Mouse (Mus musculus) forebrain, embryonic 15.5 days (tissue): Measurements from ENCODE around the gene Vgll4. TPM values are rescaled to one million over a fixed set of nuclear protein-coding genes. Genes with fewer than 3 reads are reported as not detected.

ENCODE experiments used
- ATAC-seq: fragments of 200-750 bp; cut with Nextera tagmentation; replicated peaks from 2 replicates; pipeline ENCODE4 v1.8.0; 2017; ENCODE audit warnings: mild to moderate bottlenecking, moderate TSS enrichment, moderate library complexity
- H3K27ac ChIP-seq: fragments of 300-500 bp; sonication (generic); replicated peaks from 2 replicates; pipeline ENCODE4 v1.5.1; 2015; ENCODE audit warnings: mild to moderate bottlenecking, inconsistent platforms
- H3K27me3 ChIP-seq: fragments of 300-500 bp; sonication (generic); 2 replicates; pipeline ENCODE4 v1.6.1; 2015; ENCODE audit warnings: inconsistent platforms
- H3K36me3 ChIP-seq: fragments of 300-500 bp; sonication (generic); 2 replicates; pipeline ENCODE4 v1.6.1; 2015; ENCODE audit warnings: mild to moderate bottlenecking, inconsistent platforms
- H3K4me1 ChIP-seq: fragments of 300-500 bp; sonication (generic); 2 replicates; pipeline ENCODE4 v1.6.1; 2015; ENCODE audit warnings: inconsistent platforms
- H3K4me2 ChIP-seq: fragments of 300-500 bp; sonication (generic); replicated peaks from 2 replicates; pipeline ENCODE4 v1.6.1; 2015; ENCODE audit warnings: mild to moderate bottlenecking, inconsistent platforms
- H3K4me3 ChIP-seq: fragments of 300-500 bp; sonication (generic); 2 replicates; pipeline ENCODE4 v1.5.1; 2015; ENCODE audit warnings: mild to moderate bottlenecking, inconsistent platforms
- H3K9ac ChIP-seq: fragments of 300-500 bp; sonication (generic); replicated peaks from 2 replicates; pipeline ENCODE4 v1.6.1; 2015; ENCODE audit warnings: mild to moderate bottlenecking, inconsistent platforms
- H3K9me3 ChIP-seq: fragments of 300-500 bp; sonication (generic); 2 replicates; pipeline ENCODE4 v1.6.1; 2016; ENCODE audit warnings: inconsistent platforms
- WGBS: fragments of 180-500 bp; shearing (Covaris S2); methylation state at CpG from one replicate; pipeline ENCODE4 v1.1.7; 2015; ENCODE audit warnings: mixed read lengths; 5-methylcytosine and 5-hydroxymethylcytosine counted together
- polyA plus RNA-seq: library from polyadenylated mRNA; unstranded; fragments of >200 nt; fragmentation: Nextera tagmentation; extraction: Ambion mirVana; gene quantifications from 2 replicates; pipeline ENCODE4 v1.2.1, GENCODE M21; 2015

Vgll4 gene
- polyA plus RNA-seq, 1 experiment from 2014 or later: 83.1 TPM

DNA sequence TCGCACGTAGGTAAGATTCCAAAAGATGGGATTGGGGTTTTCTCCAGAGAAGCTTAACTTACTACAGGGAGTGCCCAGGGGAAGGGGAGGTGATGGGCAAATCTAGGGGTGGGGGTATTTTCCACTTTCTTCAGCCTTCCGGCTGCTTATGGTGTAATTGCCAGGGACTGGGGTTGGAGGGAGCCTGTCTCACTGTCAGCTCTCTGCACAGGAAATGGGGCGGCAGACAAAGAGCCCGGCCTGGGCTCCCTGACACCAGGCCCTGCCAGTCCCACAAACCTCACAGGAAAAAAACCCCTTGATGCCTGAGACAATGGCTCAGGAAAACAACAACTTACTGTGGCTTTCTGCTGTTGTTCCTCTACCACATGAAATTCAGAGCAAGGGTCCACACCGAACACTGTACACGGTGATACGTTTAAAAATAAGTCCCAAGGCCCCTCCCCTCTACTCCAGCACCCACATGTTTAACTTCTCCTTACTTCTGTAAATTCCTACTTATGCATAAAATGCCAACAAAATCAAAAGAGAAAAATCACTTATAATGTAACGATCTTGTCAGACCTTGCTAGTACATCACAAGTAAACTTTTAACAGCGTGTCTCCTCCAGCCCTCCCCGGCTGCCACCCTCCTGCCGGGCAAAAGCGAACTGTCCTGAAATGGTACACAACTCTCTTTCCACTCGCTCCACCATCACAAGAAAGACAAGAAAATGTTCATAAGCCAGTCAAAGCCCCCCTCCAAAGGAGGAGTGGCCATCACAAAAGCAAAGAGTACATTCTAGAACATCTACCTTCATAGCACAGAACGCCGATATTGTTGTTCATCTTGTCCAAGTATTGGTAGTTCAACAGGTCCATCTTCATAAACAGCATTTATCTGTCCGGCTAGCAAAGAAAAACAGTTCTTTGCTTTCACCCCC is 49.0 kb downstream of the Vgll4 start:
- Histone ChIP-seq H3K9ac (peak overlapping the region; percentile 52), H3K4me1 (peaks cover 55% of the 10 kb centered on the region), H3K4me2 (peak overlapping the region; percentile 62), H3K4me3 (peak overlapping the region; percentile 53), H3K36me3 (no peaks in the 10 kb centered on the region), H3K27ac (peak overlapping the region; percentile 58), H3K9me3 (no peaks in the 10 kb centered on the region), H3K27me3 (no peaks in the 10 kb centered on the region)
- ATAC-seq: peak; percentile 44; the same call in 1 of the 2 replicates
- 3% methylated on average over 17 of the region's 17 CpGs for WGBS

DNA sequence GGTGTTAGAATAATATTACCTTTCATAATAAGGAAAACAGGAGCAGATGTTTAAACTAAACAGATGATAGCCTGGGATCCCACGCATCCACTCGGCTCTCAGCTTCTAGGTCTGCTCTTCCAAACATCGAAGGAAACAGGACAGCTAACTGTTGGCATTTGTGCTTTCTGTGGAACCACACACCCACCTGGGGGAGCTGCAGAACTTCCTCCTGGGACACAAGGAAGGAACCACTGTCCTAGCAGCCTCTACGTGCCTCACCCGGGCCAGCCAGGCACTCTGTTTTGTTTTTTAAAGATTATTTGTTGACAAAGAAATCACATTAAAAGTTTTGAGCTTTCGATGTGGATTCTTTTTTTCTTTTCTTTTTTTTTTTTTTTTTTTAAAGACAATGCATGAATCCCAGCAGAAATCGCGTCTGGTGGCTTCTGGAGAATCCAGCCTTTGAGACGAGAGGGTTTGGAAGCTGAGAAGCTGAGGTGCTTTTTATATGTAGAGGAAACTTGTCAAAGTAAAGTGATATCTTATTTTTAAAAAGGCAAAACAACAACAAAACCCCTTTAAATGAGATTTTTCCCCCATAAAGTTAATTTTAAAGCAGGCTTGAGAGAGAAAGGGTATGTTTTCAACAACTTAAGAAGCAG is 50.0 kb downstream of the Vgll4 start:
- peak overlapping the region; percentile 62 for H3K4me2 ChIP-seq
- no peaks in the 10 kb centered on the region for H3K9me3 ChIP-seq
- no peaks in the 10 kb centered on the region for H3K36me3 ChIP-seq
- peak overlapping the region; percentile 53 for H3K4me3 ChIP-seq
- no peak for ATAC-seq
- H3K27ac ChIP-seq: peak overlapping the region; percentile 58
- peaks cover 65% of the 10 kb centered on the region for H3K4me1 ChIP-seq
- no peaks in the 10 kb centered on the region for H3K27me3 ChIP-seq
- peak overlapping the region; percentile 52 for H3K9ac ChIP-seq
- WGBS: 16% methylated on average over 9 of the region's 9 CpGs

DNA sequence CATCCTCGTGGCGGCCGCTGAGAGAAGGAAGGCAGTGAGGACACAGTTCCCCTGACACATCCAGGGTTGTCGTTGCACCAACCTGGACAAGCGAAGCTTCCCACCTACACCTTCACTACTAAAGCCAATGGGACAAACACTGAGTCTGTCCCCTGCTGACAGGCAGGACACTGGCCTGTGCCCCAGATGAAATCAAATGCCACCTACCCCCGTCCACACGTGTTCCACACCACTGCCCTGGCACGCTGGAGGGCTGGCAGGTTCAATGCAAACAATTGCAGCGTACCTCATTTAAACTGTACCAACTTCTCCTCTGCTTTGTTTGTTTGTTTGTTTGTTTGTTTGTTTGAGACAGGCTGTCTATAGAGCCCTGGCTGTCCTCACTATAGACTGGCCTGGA is 50.8 kb downstream of the Vgll4 start:
- 74% methylated on average over 9 of the region's 9 CpGs for WGBS
- Histone ChIP-seq H3K4me2 (peak overlapping the region; percentile 62), H3K9ac (peak overlapping the region; percentile 52; the same call in 1 of the 2 replicates), H3K4me1 (peaks cover 73% of the 10 kb centered on the region), H3K9me3 (no peaks in the 10 kb centered on the region), H3K36me3 (no peaks in the 10 kb centered on the region), H3K27me3 (no peaks in the 10 kb centered on the region), H3K27ac (peak overlapping the region; percentile 58), H3K4me3 (peak overlapping the region; percentile 53)
- ATAC-seq: no peak

DNA sequence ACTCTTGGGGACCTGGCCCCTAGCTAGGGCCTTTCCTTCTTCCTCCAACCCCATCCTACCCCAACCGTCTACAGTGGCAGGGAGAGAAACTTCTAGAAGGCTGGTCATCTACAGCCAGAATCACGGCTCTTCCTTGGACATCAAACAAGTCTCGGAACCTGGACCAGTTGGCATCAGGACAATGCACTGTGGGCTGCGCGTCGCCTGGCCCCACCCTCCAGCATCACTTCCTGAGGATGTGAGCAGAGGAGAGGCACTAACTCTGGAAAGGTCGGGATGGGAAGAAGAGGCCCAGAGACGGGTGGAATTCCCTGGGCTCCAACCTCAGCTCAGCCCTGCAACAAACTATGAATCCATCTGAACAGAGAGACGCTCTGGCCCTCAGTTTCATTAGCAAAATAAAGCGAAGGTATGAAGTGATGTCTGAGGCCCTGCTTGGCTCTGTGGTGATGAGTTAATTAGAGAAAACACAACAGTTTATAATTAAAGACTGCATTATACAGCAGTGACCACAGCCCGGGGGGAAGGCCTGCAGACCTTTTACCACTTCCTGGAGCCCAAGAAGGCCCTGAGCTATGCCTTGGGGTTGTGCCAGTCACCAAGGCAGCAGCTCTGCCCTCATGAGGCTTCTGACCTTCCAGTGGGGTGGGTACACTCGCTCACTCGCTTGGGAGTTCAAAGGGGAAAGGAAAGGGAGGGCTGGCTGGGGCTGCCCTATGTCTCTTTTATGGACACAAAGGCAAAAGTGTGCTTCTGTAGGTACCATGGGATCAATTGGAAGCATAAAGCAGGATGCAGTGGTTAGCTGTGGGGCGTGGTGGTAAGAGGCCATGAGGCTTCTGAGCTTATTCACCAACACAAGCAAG is 51.8 kb downstream of the Vgll4 start:
- ATAC-seq: no peak
- Histone ChIP-seq H3K4me3 (0 out of 2 replicates have a peak overlapping the region, but pooled peaks have one; percentile 53), H3K9ac (no peak overlapping the region), H3K27me3 (no peaks in the 10 kb centered on the region), H3K9me3 (no peaks in the 10 kb centered on the region), H3K36me3 (no peaks in the 10 kb centered on the region), H3K27ac (peak overlapping the region; percentile 58; the same call in 1 of the 2 replicates), H3K4me2 (peak overlapping the region; percentile 62), H3K4me1 (peaks cover 83% of the 10 kb centered on the region)
- WGBS: 56% methylated on average over 14 of the region's 14 CpGs

DNA sequence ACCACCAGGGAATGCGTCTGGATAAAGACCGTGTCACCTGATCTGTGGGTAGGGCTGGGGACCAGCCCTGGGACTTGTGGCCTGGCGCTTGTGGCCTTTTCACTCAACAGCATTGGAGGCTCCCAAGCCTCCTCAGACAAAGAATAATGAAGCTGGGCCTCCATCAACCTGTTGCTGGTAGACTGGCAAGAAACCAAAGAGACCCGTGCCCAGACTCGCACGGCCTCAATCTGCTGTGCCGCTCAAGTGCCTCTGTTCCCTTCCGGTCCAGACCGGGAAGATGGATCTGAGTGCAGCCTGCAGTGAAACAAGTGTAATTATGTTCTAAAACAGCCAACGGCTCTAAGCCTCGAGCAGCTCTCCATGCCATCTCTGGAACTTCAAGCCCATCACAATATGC is 52.7 kb downstream of the Vgll4 start:
- Histone ChIP-seq H3K27ac (peak overlapping the region; percentile 58), H3K9ac (peak overlapping the region; percentile 2), H3K4me3 (peak overlapping the region; percentile 10), H3K9me3 (no peaks in the 10 kb centered on the region), H3K4me1 (peaks cover 84% of the 10 kb centered on the region), H3K27me3 (no peaks in the 10 kb centered on the region), H3K36me3 (no peaks in the 10 kb centered on the region), H3K4me2 (peak overlapping the region; percentile 62)
- 17% methylated on average over 11 of the region's 11 CpGs for WGBS
- ATAC-seq: 0 out of 2 replicates have a peak, but pooled peaks have one; percentile 7

DNA sequence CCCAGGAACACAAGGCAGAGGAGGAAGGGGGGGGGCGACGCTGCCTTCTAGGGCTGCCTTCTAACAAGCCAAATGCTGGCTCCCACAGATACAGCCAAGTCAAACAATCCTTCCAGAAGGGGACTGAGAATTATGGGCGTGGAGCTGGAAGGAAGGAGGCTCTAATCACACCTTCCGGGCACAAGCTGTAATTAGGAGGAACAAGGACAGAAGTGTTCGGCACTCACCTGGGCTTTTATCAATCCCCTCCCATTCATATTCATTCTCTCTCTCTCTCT is 53.1 kb downstream of the Vgll4 start:
- whole genome bisulfite sequencing: 6% methylated on average over 5 of the region's 5 CpGs
- H3K4me3 ChIP-seq: peak overlapping the region; percentile 10; the same call in 1 of the 2 replicates
- no peak overlapping the region; the same call in 1 of the 2 replicates for H3K9ac ChIP-seq
- no peaks in the 10 kb centered on the region for H3K27me3 ChIP-seq
- H3K4me2 ChIP-seq: peak overlapping the region; percentile 62
- peaks cover 82% of the 10 kb centered on the region for H3K4me1 ChIP-seq
- ATAC-seq: no peak
- H3K36me3 ChIP-seq: no peaks in the 10 kb centered on the region
- no peaks in the 10 kb centered on the region for H3K9me3 ChIP-seq
- peak overlapping the region; percentile 58 for H3K27ac ChIP-seq

DNA sequence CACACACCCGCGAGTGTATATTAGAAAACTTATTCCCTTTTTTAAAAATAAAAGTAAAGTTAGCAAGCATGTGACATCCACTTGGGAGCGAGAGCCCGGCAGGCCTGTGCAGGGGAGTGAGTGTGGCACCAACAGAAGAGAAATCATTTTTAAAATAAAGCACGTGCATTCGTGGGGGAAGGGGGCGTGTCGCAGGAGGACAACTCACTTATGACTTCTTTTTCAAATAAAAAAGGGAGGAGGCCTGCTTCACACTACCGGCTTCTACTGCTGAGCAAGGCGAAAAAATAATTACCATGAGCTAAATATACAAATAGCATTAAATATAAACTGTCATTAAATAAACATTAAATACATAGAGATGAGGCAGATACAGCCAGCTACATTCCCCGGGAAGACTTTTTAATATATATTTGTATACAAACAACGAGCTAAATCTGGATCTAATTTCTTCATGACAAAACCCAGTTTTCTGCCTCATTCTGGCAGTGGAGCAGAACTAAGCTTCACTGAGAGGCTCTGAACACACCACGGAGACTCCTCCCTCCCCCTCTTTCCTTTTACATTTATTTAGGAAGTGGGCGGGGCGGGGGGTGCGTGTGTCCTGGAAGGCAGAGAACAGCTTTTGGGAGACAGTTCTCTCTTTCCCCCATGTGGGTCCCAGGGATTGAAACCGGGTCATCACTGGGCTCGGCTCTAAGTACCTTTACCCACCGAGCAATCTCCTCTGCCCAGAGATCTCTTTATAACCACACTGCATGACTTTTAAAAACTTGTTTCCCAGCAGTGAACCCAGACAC is 53.7 kb downstream of the Vgll4 start:
- no peaks in the 10 kb centered on the region for H3K9me3 ChIP-seq
- no peak overlapping the region; the same call in 1 of the 2 replicates for H3K9ac ChIP-seq
- H3K36me3 ChIP-seq: no peaks in the 10 kb centered on the region
- WGBS: 20% methylated on average over 19 of the region's 19 CpGs
- no peaks in the 10 kb centered on the region for H3K27me3 ChIP-seq
- peak overlapping the region; percentile 58 for H3K27ac ChIP-seq
- 0 out of 2 replicates have a peak overlapping the region, but pooled peaks have one; percentile 10 for H3K4me3 ChIP-seq
- H3K4me2 ChIP-seq: peak overlapping the region; percentile 62
- peaks cover 84% of the 10 kb centered on the region for H3K4me1 ChIP-seq
- ATAC-seq: no peak

DNA sequence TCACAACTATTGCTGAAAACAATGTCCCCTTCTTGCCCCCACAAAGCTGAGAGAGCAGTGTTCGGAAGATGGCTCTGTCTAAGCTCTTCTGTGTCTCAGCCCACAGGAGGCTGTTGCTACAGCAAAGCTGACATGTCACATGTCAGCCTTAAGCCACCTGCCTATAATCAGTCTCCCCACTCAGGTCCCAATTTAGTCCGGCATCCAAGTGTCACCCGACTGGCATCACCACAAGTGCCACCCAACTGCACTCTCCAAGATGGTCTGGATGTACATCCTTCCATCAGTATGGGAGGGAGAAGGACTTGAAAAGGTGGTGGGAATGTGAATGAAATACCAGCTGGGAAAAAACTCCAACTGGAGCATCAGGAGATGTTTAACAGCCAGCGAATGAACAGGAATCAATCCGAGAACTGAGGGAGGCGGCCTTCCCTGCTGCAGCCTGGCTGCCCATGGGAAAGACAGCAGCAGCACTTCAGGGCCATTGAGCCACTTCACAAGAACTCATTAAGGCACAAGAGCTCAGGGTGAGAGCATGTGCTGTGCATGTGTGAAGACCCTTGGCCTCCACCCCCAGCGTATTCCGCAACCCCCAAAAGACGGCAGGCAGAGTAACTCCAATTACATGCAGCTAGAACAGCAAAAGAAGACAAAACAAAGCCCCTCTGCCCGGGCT is 55.6 kb downstream of the Vgll4 start:
- no peak overlapping the region for H3K4me3 ChIP-seq
- H3K27me3 ChIP-seq: no peaks in the 10 kb centered on the region
- no peaks in the 10 kb centered on the region for H3K9me3 ChIP-seq
- no peak; the same call in 1 of the 2 replicates for ATAC-seq
- no peak overlapping the region for H3K9ac ChIP-seq
- H3K4me2 ChIP-seq: no peak overlapping the region
- WGBS: 20% methylated on average over 10 of the region's 10 CpGs
- peaks cover 67% of the 10 kb centered on the region for H3K4me1 ChIP-seq
- peak overlapping the region; percentile 53 for H3K27ac ChIP-seq
- H3K36me3 ChIP-seq: no peaks in the 10 kb centered on the region

DNA sequence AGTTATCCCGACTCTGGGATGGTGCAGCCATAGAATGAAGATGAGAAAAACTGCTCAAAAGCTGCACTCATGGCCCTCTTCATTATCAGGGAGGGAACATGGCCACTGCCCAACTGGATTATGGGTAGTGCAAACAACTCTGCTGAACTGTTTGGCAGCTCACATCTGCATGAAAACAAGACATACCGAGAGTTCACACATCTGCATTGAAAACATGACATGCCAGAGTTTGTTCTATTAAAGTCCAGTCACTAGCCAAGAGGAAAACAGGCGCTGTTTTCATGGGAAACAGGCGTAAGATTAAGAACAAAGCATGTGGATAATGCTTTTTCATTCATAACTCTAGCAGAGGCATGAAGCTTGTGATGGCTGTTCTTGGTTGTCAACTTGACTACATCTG is 56.7 kb downstream of the Vgll4 start:
- ATAC-seq: no peak
- WGBS: 44% methylated on average over 4 of the region's 4 CpGs

DNA sequence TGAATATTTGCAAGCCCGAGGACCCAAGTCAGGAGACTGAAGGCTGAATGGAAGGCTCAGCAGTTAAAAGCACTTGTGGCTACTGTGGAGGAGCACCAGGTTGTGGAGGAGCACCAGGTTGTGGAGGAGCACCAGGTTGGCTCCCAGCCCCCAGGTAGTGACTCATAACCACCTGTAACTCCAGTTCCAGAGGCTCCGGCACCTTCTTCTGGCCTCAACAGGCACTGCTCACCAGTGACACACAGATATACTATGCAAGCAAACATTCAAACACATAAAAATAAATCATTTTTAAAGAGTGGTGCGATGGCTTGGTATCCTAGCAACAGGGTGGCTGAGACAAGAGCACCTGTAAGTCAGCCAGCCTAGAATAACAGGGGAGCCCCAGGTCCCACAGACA is 58.3 kb downstream of the Vgll4 start:
- Histone ChIP-seq H3K9ac (no peak overlapping the region), H3K9me3 (no peaks in the 10 kb centered on the region), H3K4me3 (no peak overlapping the region), H3K36me3 (no peaks in the 10 kb centered on the region), H3K4me2 (no peak overlapping the region), H3K27me3 (no peaks in the 10 kb centered on the region), H3K4me1 (peaks cover 55% of the 10 kb centered on the region), H3K27ac (no peak overlapping the region)
- ATAC-seq: no peak
- WGBS: 78% methylated on average over 3 of the region's 3 CpGs

More for the DNA sequence above, 56.7 kb downstream of the Vgll4 start:
- Histone ChIP-seq H3K4me2 (no peak overlapping the region), H3K4me3 (no peak overlapping the region), H3K9ac (no peak overlapping the region), H3K36me3 (no peaks in the 10 kb centered on the region), H3K27ac (no peak overlapping the region), H3K27me3 (no peaks in the 10 kb centered on the region), H3K9me3 (no peaks in the 10 kb centered on the region), H3K4me1 (peaks cover 57% of the 10 kb centered on the region)

DNA sequence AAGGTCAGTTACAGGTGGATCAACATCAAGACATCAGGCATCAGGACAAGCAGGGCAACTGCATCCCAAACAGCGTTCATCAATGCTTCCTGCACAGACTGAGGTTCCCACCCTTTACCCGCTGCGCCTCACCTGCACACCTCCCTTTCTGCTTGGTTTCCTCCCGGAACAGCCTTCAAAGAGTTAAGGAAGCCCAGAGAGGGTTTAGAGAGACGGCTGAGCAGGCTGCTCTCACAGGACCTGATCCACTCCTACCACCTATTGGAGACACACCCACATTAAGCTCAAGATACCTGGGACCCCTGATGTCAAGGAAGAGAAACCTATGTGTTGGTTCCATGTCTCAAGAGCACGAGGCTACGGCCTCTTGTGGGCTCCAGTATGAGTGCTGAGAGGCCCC is 60.0 kb downstream of the Vgll4 start:
- Histone ChIP-seq H3K4me1 (peaks cover 50% of the 10 kb centered on the region), H3K4me2 (no peak overlapping the region), H3K27me3 (no peaks in the 10 kb centered on the region), H3K4me3 (no peak overlapping the region), H3K36me3 (no peaks in the 10 kb centered on the region), H3K9me3 (no peaks in the 10 kb centered on the region), H3K9ac (no peak overlapping the region), H3K27ac (no peak overlapping the region)
- 87% methylated on average over 7 of the region's 7 CpGs for WGBS
- no peak for ATAC-seq
